Mouse (Mus musculus): ENCODE measurements around the gene Nod2. TPM values are rescaled to one million over a fixed set of nuclear protein-coding genes. Genes with fewer than 3 reads are reported as not detected.
A peak's percentile ranks its signal among the peaks of the same experiment; 100 is the strongest.

Nod2 gene
- total RNA-seq (2022), result 1 to 10 TPM in 1 of 4 experiments, under 1 TPM in 3; 0.62 to 1.0 (median 0.84) TPM

- DNase-seq (ENCODE audit: low spot score in 2 of 2), result peak in 1 of 2 experiments; percentile 27
Measured at GRCm38 (mm10) chr8:88646837-88647778, at the start of gene Nod2. Nod2 (plus strand) TSS chr8:88647315.

GRCm38 (mm10) chr8:88598578-88598977, 48.5 kb upstream of the Nod2 start:
- DNase-seq (ENCODE audit: low spot score in 2 of 2), result no peak

GRCm38 (mm10) chr8:88599491-88599890, 47.6 kb upstream of the Nod2 start:
- DNase-seq (ENCODE audit: low spot score in 2 of 2), result no peak

DNA sequence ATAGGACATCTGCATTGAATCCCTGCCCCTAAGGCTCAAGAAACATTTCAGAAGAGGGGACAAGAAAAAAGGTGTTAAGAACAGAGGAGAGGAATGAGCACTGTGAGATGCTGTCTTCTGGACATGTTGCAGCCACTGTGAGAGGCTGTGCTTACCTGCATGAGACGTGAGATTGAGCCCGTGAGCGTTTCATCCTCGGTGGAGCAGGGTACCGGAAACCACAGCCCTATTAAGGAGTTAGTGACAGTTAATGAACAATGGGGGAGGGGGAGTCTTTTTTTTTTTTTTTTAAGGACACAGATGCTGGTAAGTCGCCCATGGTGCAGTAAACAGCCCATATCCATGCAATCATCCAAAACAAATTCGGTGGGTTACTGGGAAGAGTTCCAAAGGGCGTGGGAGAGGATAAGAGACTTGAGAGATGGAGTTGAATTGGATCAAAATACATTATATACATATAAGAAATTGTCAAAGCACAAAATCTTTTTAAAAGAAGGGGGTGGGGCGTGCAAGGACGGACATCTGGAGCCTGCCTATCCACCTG, 43.6 kb upstream of the Nod2 start:
- no peak for DNase-seq (ENCODE audit: low spot score in 2 of 2)

- DNase-seq (ENCODE audit: low spot score in 2 of 2), result peak in 1 of 2 experiments; percentile 24
Measured at GRCm38 (mm10) chr8:88604065-88605038, 42.8 kb upstream of the Nod2 start.

GRCm38 (mm10) chr8:88605361-88606040, 41.6 kb upstream of the Nod2 start:
- no peak for DNase-seq (ENCODE audit: low spot score in 2 of 2)

DNA sequence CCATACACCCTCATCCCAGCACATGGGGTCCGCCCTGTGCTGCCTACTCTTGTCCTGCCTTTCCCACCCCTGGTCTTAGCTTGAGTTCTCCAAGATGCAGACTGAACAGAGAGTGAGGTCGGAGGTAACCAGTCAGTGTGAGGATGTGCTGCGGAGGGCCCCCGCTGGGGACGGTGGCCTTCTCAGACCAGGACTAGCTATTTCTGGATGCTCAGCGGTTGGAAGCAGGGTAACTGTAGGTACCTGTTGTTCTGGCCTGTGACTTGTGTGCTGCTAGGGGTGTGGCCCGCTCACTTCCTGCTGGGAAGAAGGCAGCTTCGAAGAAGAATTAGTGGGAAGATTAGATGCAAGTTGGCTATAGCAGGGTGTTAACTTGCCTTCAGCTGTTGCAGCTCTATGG, 38.1 kb upstream of the Nod2 start:
- no peak for DNase-seq (ENCODE audit: low spot score in 2 of 2)

GRCm38 (mm10) chr8:88610271-88610670, 36.8 kb upstream of the Nod2 start:
- DNase-seq (ENCODE audit: low spot score in 2 of 2), result no peak

GRCm38 (mm10) chr8:88614981-88615380, 32.1 kb upstream of the Nod2 start:
- DNase-seq (ENCODE audit: low spot score in 2 of 2), result no peak

DNA sequence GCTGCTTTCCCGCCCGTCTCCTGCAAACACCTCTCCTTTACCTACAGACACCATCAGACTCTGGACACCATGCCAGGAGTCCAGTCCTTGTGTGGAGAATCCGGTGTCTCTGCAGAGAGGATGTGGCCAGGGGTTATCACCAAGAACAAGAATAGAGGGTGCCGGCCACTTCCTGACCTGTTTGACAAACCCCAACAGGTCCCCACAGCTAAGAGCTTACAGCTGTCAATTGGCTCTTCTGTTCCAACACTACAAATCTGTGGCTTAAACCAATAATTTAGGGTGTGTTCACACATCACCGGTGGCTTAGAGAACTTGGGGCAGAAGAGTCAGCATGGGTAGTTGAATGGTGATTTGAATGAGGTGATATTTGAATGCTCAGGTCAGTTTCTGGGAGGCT, 28.5 kb upstream of the Nod2 start:
- no peak for DNase-seq (ENCODE audit: low spot score in 2 of 2)

- no peak for DNase-seq (ENCODE audit: low spot score in 2 of 2)
Measured at GRCm38 (mm10) chr8:88619513-88619912, 27.6 kb upstream of the Nod2 start.

- no peak for DNase-seq (ENCODE audit: low spot score in 2 of 2)
Measured at GRCm38 (mm10) chr8:88620931-88621330, 26.2 kb upstream of the Nod2 start.

- DNase-seq (ENCODE audit: low spot score in 2 of 2), result peak in 1 of 2 experiments; percentile 73
Measured at GRCm38 (mm10) chr8:88621408-88621807, 25.7 kb upstream of the Nod2 start.

GRCm38 (mm10) chr8:88623351-88623750, 23.8 kb upstream of the Nod2 start:
- no peak for DNase-seq (ENCODE audit: low spot score in 2 of 2)

DNA sequence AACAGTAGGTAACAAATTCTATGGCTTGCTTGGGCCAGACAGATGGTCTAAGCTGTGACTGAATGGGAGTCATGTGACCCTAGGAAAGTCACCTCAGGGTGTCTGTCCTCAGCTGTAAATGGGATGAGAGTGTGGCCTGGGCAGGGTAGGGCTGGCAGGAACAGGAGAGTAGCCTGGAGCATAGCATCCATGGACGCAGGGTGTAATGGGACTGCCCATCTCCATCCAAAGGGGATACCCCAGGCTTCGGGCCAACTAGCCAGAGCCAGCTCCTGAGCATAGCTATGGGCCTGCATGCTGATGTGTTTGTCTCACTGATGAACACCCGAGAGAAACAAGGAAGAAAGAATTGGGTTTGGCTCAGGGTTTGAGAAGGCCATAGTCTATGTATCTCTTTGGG, 22.8 kb upstream of the Nod2 start:
- DNase-seq (ENCODE audit: low spot score in 2 of 2), result no peak

- no peak for DNase-seq (ENCODE audit: low spot score in 2 of 2)
Measured at GRCm38 (mm10) chr8:88626433-88626832, 20.7 kb upstream of the Nod2 start.

DNA sequence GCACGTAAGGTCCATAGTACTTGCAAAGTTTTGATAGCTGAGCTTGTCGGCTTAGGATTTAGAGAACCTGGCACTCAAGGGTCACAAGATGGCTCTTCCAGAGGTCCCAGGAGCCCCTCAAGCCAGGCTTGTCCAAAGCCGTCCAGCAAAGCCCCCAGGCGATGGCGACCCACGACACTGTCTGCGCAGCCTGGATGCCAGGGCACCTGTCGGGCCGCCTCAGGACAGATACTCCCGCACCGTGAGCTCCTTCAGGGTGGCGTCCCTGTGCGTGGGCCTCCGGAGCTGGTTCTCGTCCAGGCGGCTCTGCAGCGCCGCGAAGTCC, 20.2 kb upstream of the Nod2 start:
- peak in 1 of 2 experiments; percentile 40 for DNase-seq (ENCODE audit: low spot score in 2 of 2)

GRCm38 (mm10) chr8:88627265-88627991, 19.7 kb upstream of the Nod2 start:
- DNase-seq (ENCODE audit: low spot score in 2 of 2), result peak; percentile 53 to 81

- DNase-seq (ENCODE audit: low spot score in 2 of 2), result peak in 1 of 2 experiments; percentile 79
Measured at GRCm38 (mm10) chr8:88628001-88628774, 18.9 kb upstream of the Nod2 start.

GRCm38 (mm10) chr8:88630225-88630624, 16.9 kb upstream of the Nod2 start:
- DNase-seq (ENCODE audit: low spot score in 2 of 2), result no peak
